Mouse (Mus musculus): ENCODE measurements around the gene S100a16. TPM values are rescaled to one million over a fixed set of nuclear protein-coding genes. Genes with fewer than 3 reads are reported as not detected.

The S100a16 gene
- polyA plus RNA-seq, 1 experiment from 2014 or later, result 36.6 TPM

- Histone ChIP-seq H3K27me3 (ENCODE audit: insufficient read depth, poor library complexity, severe bottlenecking) (peaks cover 11% of the 10 kb centered on the region; the same call in 1 of the 2 replicates), H3K9me3 (no peaks in the 10 kb centered on the region), H3K36me3 (peaks cover 4% of the 10 kb centered on the region; the same call in 1 of the 2 replicates), H3K27ac (no peak overlapping the region), H3K4me3 (no peak overlapping the region), H3K4me1 (no peaks in the 10 kb centered on the region)
- no peak for DNase-seq (ENCODE audit: low spot score)
- WGBS, result 79% methylated on average over 7 of the region's 7 CpGs
Measured at GRCm38 (mm10) chr3:90527291-90527873, 9.7 kb upstream of the S100a16 start.

- Histone ChIP-seq H3K27me3 (ENCODE audit: insufficient read depth, poor library complexity, severe bottlenecking) (peaks cover 7% of the 10 kb centered on the region; the same call in 1 of the 2 replicates), H3K27ac (no peak overlapping the region), H3K9me3 (no peaks in the 10 kb centered on the region), H3K4me1 (no peaks in the 10 kb centered on the region), H3K36me3 (no peaks in the 10 kb centered on the region), H3K4me3 (no peak overlapping the region)
- 61% methylated on average over 5 of the region's 5 CpGs for WGBS
- peak; percentile 38 for DNase-seq (ENCODE audit: low spot score)
Measured at GRCm38 (mm10) chr3:90531713-90532112, 5.3 kb upstream of the S100a16 start.

- peak; percentile 71 for DNase-seq (ENCODE audit: low spot score)
- no peaks in the 10 kb centered on the region; the same call in 1 of the 2 replicates for H3K4me1 ChIP-seq
- no peaks in the 10 kb centered on the region; the same call in none of the 2 replicates for H3K27me3 ChIP-seq (ENCODE audit: insufficient read depth, poor library complexity, severe bottlenecking)
- no peaks in the 10 kb centered on the region for H3K36me3 ChIP-seq
- no peak overlapping the region for H3K4me3 ChIP-seq
- H3K27ac ChIP-seq, result no peak overlapping the region
- WGBS, result 70% methylated on average over 1 of the region's 1 CpGs
- H3K9me3 ChIP-seq, result no peaks in the 10 kb centered on the region
Measured at GRCm38 (mm10) chr3:90535446-90535845, 1.6 kb upstream of the S100a16 start.

GRCm38 (mm10) chr3:90537905-90538296 lies 847 bp downstream of the S100a16 start:
- WGBS, result 77% methylated on average over 5 of the region's 5 CpGs
- H3K4me1 ChIP-seq, result peaks cover 13% of the 10 kb centered on the region
- DNase-seq (ENCODE audit: low spot score), result no peak
- 0 out of 2 replicates have a peak overlapping the region, but pooled peaks have one; percentile 13 for H3K27ac ChIP-seq
- H3K4me3 ChIP-seq, result no peak overlapping the region
- no peaks in the 10 kb centered on the region for H3K36me3 ChIP-seq
- no peaks in the 10 kb centered on the region for H3K9me3 ChIP-seq
- peaks cover 10% of the 10 kb centered on the region for H3K27me3 ChIP-seq (ENCODE audit: insufficient read depth, poor library complexity, severe bottlenecking)

- Histone ChIP-seq H3K36me3 (no peaks in the 10 kb centered on the region), H3K27ac (peak overlapping the region; percentile 60), H3K27me3 (ENCODE audit: insufficient read depth, poor library complexity, severe bottlenecking) (peaks cover 10% of the 10 kb centered on the region), H3K9me3 (no peaks in the 10 kb centered on the region), H3K4me3 (no peak overlapping the region), H3K4me1 (peaks cover 13% of the 10 kb centered on the region)
- DNase-seq (ENCODE audit: low spot score), result peak; percentile 73
- 62% methylated on average over 4 of the region's 4 CpGs for WGBS
Measured at GRCm38 (mm10) chr3:90540904-90541303, 3.9 kb downstream of the S100a16 start.

- H3K4me3 ChIP-seq, result no peak overlapping the region
- H3K9me3 ChIP-seq, result no peaks in the 10 kb centered on the region
- no peaks in the 10 kb centered on the region for H3K27me3 ChIP-seq (ENCODE audit: insufficient read depth, poor library complexity, severe bottlenecking)
- peak; percentile 63 for DNase-seq (ENCODE audit: low spot score)
- 45% methylated on average over 5 of the region's 5 CpGs for WGBS
- H3K27ac ChIP-seq, result no peak overlapping the region
- no peaks in the 10 kb centered on the region for H3K36me3 ChIP-seq
- peaks cover 7% of the 10 kb centered on the region; the same call in 1 of the 2 replicates for H3K4me1 ChIP-seq
Measured at GRCm38 (mm10) chr3:90549676-90550420, 12.8 kb downstream of the S100a16 start.

- no peak overlapping the region for H3K4me3 ChIP-seq
- peaks cover 7% of the 10 kb centered on the region; the same call in 1 of the 2 replicates for H3K4me1 ChIP-seq
- WGBS, result 84% methylated on average over 2 of the region's 2 CpGs
- H3K9me3 ChIP-seq, result no peaks in the 10 kb centered on the region
- no peaks in the 10 kb centered on the region for H3K36me3 ChIP-seq
- DNase-seq (ENCODE audit: low spot score), result peak; percentile 47
- no peak overlapping the region for H3K27ac ChIP-seq
- no peaks in the 10 kb centered on the region for H3K27me3 ChIP-seq (ENCODE audit: insufficient read depth, poor library complexity, severe bottlenecking)
Measured at GRCm38 (mm10) chr3:90550421-90550790, 13.4 kb downstream of the S100a16 start.

- Histone ChIP-seq H3K27me3 (ENCODE audit: insufficient read depth, poor library complexity, severe bottlenecking) (no peaks in the 10 kb centered on the region), H3K4me1 (peaks cover 7% of the 10 kb centered on the region; the same call in 1 of the 2 replicates), H3K9me3 (no peaks in the 10 kb centered on the region), H3K36me3 (no peaks in the 10 kb centered on the region), H3K4me3 (no peak overlapping the region), H3K27ac (no peak overlapping the region)
- 68% methylated on average over 2 of the region's 2 CpGs for whole genome bisulfite sequencing
- DNase-seq (ENCODE audit: low spot score), result peak; percentile 50
Measured at GRCm38 (mm10) chr3:90552231-90552630, 15.2 kb downstream of the S100a16 start.

- no peaks in the 10 kb centered on the region for H3K27me3 ChIP-seq (ENCODE audit: insufficient read depth, poor library complexity, severe bottlenecking)
- H3K9me3 ChIP-seq, result no peaks in the 10 kb centered on the region
- no peaks in the 10 kb centered on the region for H3K36me3 ChIP-seq
- H3K4me1 ChIP-seq, result no peaks in the 10 kb centered on the region
- no peak overlapping the region for H3K27ac ChIP-seq
- H3K4me3 ChIP-seq, result no peak overlapping the region
- DNase-seq (ENCODE audit: low spot score), result peak; percentile 31
- WGBS, result 64% methylated on average over 5 of the region's 5 CpGs
Measured at GRCm38 (mm10) chr3:90555954-90556353, 18.9 kb downstream of the S100a16 start.

- DNase-seq (ENCODE audit: low spot score), result no peak
- H3K4me3 ChIP-seq, result no peak within 1 kb of the TSS
- no peaks in the 10 kb centered on the region for H3K4me1 ChIP-seq
- H3K36me3 ChIP-seq, result no peaks in the 10 kb centered on the region
- no peaks in the 10 kb centered on the region for H3K9me3 ChIP-seq
- no peaks in the 10 kb centered on the region for H3K27me3 ChIP-seq (ENCODE audit: insufficient read depth, poor library complexity, severe bottlenecking)
- WGBS, result 79% methylated on average over 6 of the region's 6 CpGs
- no peak within 1 kb of the TSS for H3K27ac ChIP-seq
Measured at GRCm38 (mm10) chr3:90560008-90560628, 23.1 kb downstream of the S100a16 start, which contains the start of gene S100a3. Gene S100a3, plus strand, starts transcription at chr3:90560578.

- Histone ChIP-seq H3K27ac (no peak overlapping the region), H3K36me3 (no peaks in the 10 kb centered on the region), H3K27me3 (ENCODE audit: insufficient read depth, poor library complexity, severe bottlenecking) (no peaks in the 10 kb centered on the region), H3K4me1 (no peaks in the 10 kb centered on the region; the same call in 1 of the 2 replicates), H3K4me3 (no peak overlapping the region), H3K9me3 (no peaks in the 10 kb centered on the region)
- 73% methylated on average over 5 of the region's 5 CpGs for WGBS
- DNase-seq (ENCODE audit: low spot score), result no peak
Measured at GRCm38 (mm10) chr3:90574691-90575090, 37.6 kb downstream of the S100a16 start.

- Histone ChIP-seq H3K4me1 (no peaks in the 10 kb centered on the region; the same call in 1 of the 2 replicates), H3K27me3 (ENCODE audit: insufficient read depth, poor library complexity, severe bottlenecking) (no peaks in the 10 kb centered on the region), H3K9me3 (no peaks in the 10 kb centered on the region), H3K4me3 (no peak overlapping the region), H3K27ac (no peak overlapping the region), H3K36me3 (no peaks in the 10 kb centered on the region)
- WGBS, result 82% methylated on average over 3 of the region's 3 CpGs
- DNase-seq (ENCODE audit: low spot score), result no peak
Measured at GRCm38 (mm10) chr3:90575320-90575719, 38.3 kb downstream of the S100a16 start.
